Mouse (Mus musculus) midbrain, embryonic 10.5 days (tissue): Measurements from ENCODE around the gene Tmem132b. TPM values are rescaled to one million over a fixed set of nuclear protein-coding genes. Genes with fewer than 3 reads are reported as not detected.

Source experiments
- DNase-seq: peaks from one replicate; pipeline ENCODE4 v3.0.0-alpha.2; 2017; ENCODE audit warnings: low spot score
- H3K27ac ChIP-seq: fragments of 300-500 bp; sonication (generic); replicated peaks from 2 replicates; pipeline ENCODE4 v1.5.1; 2016; ENCODE audit warnings: mild to moderate bottlenecking
- H3K27me3 ChIP-seq: fragments of 300-500 bp; sonication (generic); 2 replicates; pipeline ENCODE4 v1.6.1; 2016; ENCODE audit warnings: low read depth, mild to moderate bottlenecking; ENCODE audit not compliant: poor library complexity, severe bottlenecking
- H3K36me3 ChIP-seq: fragments of 300-500 bp; sonication (generic); 2 replicates; pipeline ENCODE4 v1.6.1; 2016; ENCODE audit warnings: mild to moderate bottlenecking, moderate library complexity
- H3K4me1 ChIP-seq: fragments of 300-500 bp; sonication (generic); 2 replicates; pipeline ENCODE4 v1.6.1; 2016
- H3K4me3 ChIP-seq: fragments of 300-500 bp; sonication (generic); 2 replicates; pipeline ENCODE4 v1.5.1; 2016; ENCODE audit warnings: mild to moderate bottlenecking, moderate library complexity
- H3K9me3 ChIP-seq: fragments of 300-500 bp; sonication (generic); replicated peaks from 2 replicates; pipeline ENCODE4 v1.6.1; 2016; ENCODE audit warnings: mild to moderate bottlenecking
- WGBS: fragments of 180-500 bp; shearing (Covaris S2); methylation state at CpG from one replicate; pipeline ENCODE4 v1.1.7; 2016; 5-methylcytosine and 5-hydroxymethylcytosine counted together
- polyA plus RNA-seq: library from polyadenylated mRNA; unstranded; fragments of >200 nt; fragmentation: Nextera tagmentation; extraction: Ambion mirVana; gene quantifications from 2 replicates; pipeline ENCODE4 v1.2.1, GENCODE M21; 2016

The Tmem132b gene
- polyA plus RNA-seq, 1 experiment from 2014 or later: 0.20 TPM

DNA sequence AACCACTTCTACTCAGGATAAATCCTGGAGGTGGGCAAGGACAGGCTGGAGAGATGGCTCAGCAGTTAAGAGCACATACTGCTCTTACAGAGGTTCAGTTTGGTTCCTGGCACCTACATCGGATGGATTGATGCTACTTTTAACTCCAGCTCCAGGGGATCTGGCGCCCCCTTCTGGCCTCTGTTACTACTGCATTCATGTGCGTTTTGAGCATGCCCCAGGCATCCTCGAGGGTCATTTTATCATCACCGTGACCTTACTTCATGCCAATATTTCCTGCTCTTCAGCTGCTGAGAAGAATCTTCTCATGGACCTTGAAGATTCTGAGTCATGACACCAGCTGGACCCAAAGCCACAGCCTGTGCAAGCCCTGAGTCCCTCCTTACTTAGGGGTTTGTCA, 6.1 kb upstream of the Tmem132b start:
- Histone ChIP-seq H3K27me3 (peaks cover 30% of the 10 kb centered on the region), H3K4me1 (peaks cover 10% of the 10 kb centered on the region), H3K9me3 (peaks cover 6% of the 10 kb centered on the region), H3K36me3 (peaks cover 6% of the 10 kb centered on the region), H3K27ac (no peak overlapping the region), H3K4me3 (no peak overlapping the region)
- 65% methylated on average over 5 of the region's 5 CpGs for WGBS
- DNase-seq: no peak

DNA sequence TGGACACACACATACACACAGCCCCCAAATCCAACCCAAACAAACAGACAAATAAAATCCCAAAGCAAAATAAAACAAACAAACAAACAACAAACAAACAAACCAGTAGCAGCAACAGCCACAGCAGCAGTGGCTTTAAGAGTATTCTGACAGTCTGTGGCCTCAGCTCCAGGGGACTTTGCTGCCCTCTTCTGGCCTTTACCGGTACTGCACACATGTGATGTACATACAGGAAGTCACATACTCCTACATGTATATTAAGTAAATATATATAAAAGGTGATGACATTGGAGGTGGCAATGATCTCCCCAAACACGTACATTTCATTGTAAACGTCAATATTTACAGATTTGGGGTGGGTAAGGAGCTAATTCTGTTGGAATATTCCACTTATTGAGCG, 5.1 kb upstream of the Tmem132b start:
- H3K27me3 ChIP-seq: peaks cover 40% of the 10 kb centered on the region
- H3K4me3 ChIP-seq: no peak overlapping the region
- H3K36me3 ChIP-seq: peaks cover 6% of the 10 kb centered on the region
- peaks cover 6% of the 10 kb centered on the region for H3K9me3 ChIP-seq
- no peak overlapping the region for H3K27ac ChIP-seq
- DNase-seq: no peak
- peaks cover 3% of the 10 kb centered on the region for H3K4me1 ChIP-seq
- 73% methylated on average over 4 of the region's 4 CpGs for WGBS

DNA sequence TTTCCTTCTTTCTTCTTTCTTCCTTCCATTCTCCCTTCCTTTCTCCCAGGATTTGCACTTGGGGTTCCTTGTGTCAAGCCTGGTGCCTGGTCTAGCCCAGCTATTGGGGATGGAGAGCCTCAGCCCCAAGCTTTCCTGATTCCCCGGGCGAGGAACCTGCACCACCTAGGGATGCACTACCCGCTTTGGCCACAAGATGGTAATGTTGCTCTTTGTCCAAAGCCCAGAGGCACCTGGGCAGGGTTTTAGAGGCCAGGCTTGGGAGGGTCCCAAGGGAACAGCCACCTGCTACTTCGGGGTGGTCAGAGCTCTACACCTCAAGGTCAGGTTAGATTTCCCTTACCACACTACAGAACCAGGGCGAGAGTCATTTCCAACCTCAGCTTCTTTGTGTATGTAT, 2.5 kb upstream of the Tmem132b start:
- no peak overlapping the region for H3K27ac ChIP-seq
- DNase-seq: peak; percentile 75
- WGBS: 3% methylated on average over 5 of the region's 5 CpGs
- peaks cover 6% of the 10 kb centered on the region for H3K9me3 ChIP-seq
- no peaks in the 10 kb centered on the region for H3K36me3 ChIP-seq
- H3K27me3 ChIP-seq: peaks cover 66% of the 10 kb centered on the region
- no peak overlapping the region for H3K4me3 ChIP-seq
- H3K4me1 ChIP-seq: peaks cover 27% of the 10 kb centered on the region

DNA sequence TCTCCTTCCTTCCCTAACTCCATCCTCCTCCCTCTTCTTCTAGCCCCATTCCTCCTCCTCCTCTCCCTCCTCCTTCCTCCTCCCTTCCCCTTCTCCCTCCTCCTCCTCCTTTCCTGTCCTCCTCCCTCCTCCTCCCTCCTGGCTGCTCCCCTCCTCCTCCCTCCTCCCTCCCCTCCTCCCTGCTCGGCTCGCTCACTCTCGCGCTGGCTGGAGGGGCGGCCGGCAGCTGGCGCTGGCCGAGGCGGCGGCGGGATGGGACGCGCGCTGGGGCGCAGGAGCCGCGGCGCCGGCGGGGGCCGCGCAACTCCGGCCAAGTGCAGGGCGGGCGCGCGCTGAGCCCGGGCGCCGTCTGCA, 594 bp downstream of the Tmem132b start:
- Histone ChIP-seq H3K4me1 (peaks cover 44% of the 10 kb centered on the region), H3K4me3 (peak overlapping the region; percentile 69), H3K9me3 (no peaks in the 10 kb centered on the region), H3K27ac (peak overlapping the region; percentile 78), H3K36me3 (no peaks in the 10 kb centered on the region), H3K27me3 (peaks cover 97% of the 10 kb centered on the region)
- DNase-seq: peak; percentile 79
- WGBS: 4% methylated on average over 30 of the region's 30 CpGs

DNA sequence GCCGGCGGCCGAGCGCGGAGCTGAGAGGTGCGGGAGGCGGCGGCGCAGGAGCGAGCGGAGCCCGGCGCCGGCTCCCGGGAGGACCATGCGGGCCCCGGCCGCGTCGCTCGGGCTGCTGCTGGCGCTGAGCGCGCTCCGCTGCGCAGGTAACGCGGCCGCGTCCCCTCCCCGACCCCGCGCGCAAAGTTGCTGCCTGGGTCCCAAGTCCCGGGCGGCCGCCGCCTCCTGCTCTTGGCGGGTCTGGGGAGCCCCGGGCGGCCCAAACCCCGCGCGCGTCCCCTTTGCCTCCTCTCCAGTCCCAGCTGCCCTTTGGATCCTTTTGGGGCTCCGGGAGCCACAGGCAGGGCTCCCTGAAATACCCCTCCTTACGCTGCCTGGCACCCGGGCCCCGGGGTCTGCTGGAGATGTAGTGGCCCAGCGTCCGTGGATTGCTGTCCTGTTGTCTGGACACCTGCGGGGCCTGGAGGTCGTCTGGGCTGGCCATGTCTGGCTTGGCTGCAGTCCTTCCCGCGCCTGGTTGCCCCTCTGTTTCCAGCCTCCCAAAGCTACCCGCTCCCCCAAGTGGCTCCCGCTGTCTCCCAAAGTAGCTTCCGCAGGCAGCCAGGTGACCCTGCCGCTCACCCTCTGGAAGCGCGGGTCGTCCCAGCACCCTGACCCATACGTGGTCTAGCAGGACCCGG, 1.1 kb downstream of the Tmem132b start:
- Histone ChIP-seq H3K27ac (peak overlapping the region; percentile 78), H3K9me3 (no peaks in the 10 kb centered on the region), H3K4me1 (peaks cover 44% of the 10 kb centered on the region), H3K36me3 (no peaks in the 10 kb centered on the region), H3K27me3 (peaks cover 100% of the 10 kb centered on the region), H3K4me3 (peak overlapping the region; percentile 69)
- peak; percentile 58 for DNase-seq
- 3% methylated on average over 64 of the region's 64 CpGs for WGBS

DNA sequence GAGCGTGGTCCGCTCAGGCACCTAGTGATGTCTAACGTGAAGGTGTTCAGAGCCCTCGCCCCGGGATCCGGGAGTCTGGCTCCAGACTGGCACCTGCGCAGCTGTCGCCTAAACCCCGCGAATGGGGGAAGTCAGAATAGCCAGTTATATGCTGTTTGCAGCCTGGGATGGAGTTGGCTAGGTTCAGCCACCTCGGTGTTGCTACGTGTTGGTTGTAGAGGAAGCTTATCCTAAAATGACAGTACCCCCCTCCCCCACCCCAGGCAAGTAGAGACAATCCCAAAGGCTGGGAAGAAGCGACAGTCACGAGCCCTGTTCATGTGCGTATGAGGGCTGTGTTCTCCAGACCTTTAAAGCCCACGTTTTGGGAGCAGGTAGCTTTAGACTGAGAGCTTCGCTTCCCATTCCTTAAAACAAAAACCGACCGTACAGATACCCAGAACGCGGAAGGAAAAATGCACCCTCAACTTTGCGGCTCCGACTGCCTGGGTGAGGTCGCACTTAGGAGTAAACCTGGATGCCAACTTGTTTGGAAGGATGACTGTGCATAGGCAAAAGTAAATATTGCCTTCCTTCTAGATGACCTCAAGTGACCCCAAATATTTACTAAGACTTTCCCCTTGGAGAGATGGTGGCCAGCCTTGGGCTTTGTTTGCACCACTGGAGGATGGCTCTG, 1.8 kb downstream of the Tmem132b start:
- Histone ChIP-seq H3K4me3 (peak overlapping the region; percentile 69), H3K9me3 (no peaks in the 10 kb centered on the region), H3K27me3 (peaks cover 94% of the 10 kb centered on the region), H3K4me1 (peaks cover 44% of the 10 kb centered on the region), H3K36me3 (no peaks in the 10 kb centered on the region), H3K27ac (peak overlapping the region; percentile 78; the same call in 1 of the 2 replicates)
- no peak for DNase-seq
- under 1% methylated on average over 24 of the region's 24 CpGs for WGBS

DNA sequence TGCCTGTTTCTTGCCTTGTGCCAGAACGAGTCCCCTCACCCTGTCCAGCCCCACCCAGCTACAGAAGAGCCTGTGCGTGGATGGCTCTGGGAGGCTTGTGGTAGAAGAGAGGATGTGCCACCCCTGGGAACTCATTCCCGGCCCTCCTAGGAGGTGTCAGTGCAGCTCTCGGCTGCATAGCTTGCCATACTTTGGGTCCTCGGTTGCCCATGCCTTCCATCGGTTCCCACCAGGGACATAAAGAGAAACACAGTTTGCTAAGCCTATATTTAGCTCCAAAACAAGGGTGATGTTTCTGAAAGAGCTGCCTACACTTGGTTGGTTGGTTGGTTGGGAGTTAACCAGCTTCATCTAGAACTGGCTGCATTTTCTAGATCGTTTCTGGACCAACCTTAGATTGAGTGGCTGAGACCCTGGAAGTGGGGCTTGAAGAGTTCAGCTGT, 2.6 kb downstream of the Tmem132b start:
- 10% methylated on average over 7 of the region's 7 CpGs for WGBS
- Histone ChIP-seq H3K9me3 (no peaks in the 10 kb centered on the region), H3K27ac (no peak overlapping the region; the same call in 1 of the 2 replicates), H3K36me3 (no peaks in the 10 kb centered on the region), H3K27me3 (peaks cover 86% of the 10 kb centered on the region), H3K4me3 (peak overlapping the region; percentile 69), H3K4me1 (peaks cover 44% of the 10 kb centered on the region)
- DNase-seq: no peak

DNA sequence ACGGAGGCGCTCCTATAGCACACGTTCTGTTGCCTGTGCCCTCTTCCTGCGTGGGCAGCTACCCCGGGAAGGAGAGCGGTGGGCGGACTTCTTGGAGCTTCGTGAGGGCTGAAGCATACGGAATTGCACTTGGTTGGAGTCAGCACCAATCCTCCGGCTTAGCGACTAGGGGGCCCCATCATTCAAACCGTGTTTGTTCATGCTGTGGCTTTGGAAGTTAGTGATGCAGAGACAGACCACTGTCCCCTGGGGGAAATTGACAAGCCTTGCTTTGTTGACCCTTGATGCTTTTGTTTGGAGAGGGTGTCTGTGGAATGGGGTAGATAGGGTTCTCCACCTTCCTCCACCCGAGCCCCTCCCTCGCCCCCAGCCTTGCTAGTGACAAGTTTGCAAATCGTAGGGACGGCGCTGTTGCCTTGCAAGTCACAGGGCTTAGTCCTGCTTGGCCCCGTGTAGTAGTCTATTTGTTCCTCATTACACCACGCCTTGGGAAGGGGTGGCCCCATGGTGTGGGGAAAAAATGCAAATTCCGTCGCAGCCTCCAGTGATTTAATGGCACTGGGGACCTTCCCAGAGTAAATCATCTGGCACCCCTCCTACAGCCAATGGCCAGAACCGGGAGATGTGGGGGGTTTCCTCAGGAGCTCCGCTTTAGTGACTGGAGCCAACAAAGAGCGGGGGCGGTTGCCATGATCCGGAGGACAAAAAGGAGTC, 3.2 kb downstream of the Tmem132b start:
- peaks cover 80% of the 10 kb centered on the region for H3K27me3 ChIP-seq
- peak overlapping the region; percentile 69 for H3K4me3 ChIP-seq
- peaks cover 44% of the 10 kb centered on the region for H3K4me1 ChIP-seq
- peak; percentile 65 for DNase-seq
- H3K27ac ChIP-seq: peak overlapping the region; percentile 49; the same call in 1 of the 2 replicates
- no peaks in the 10 kb centered on the region for H3K9me3 ChIP-seq
- 1% methylated on average over 26 of the region's 26 CpGs for WGBS
- no peaks in the 10 kb centered on the region for H3K36me3 ChIP-seq

DNA sequence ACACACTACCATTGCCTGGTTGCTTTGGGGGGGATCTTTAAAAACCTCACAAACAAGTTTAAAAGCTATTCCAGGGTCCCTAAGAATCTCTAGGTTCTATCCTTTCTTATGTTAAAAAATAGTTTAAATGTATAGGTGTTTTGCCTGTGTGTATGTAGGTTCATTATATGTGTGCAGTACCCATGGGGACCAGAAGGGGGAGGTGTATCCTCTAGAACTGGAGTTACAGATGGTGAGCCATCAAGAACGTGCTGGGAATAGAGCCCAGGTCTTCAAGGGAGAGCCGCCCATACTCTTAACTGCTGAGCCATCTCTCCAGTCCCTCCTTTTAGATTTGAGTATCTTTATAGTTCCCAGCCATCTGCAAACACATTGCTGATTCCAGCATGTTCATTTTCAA, 13.5 kb downstream of the Tmem132b start:
- no peak for DNase-seq
- H3K27me3 ChIP-seq: peaks cover 42% of the 10 kb centered on the region
- no peak overlapping the region for H3K27ac ChIP-seq
- H3K4me3 ChIP-seq: no peak overlapping the region
- peaks cover 32% of the 10 kb centered on the region for H3K4me1 ChIP-seq
- WGBS: 95% methylated on average over 2 of the region's 2 CpGs
- no peaks in the 10 kb centered on the region for H3K36me3 ChIP-seq
- H3K9me3 ChIP-seq: peaks cover 5% of the 10 kb centered on the region; the same call in 1 of the 2 replicates

DNA sequence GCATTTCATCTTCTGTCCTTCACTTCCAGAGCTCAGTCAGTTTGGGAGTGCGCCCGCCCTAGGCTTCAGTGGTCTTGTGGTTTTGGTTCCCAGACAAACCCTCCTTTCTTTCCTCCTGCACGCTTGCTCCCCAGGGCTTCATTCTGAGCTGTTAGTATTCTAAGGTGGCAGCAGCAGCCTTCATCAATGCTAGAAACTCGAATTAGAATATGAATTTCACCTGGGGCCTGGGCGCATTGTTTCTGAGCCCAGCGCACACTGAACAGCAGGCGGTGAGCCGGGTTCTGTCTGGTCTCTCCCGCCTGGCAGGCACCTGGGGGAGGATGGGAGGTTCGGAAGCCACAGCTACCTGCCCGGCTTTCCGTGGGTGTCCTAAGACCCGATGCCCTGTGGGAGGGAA, 14.7 kb downstream of the Tmem132b start:
- no peak for DNase-seq
- Histone ChIP-seq H3K9me3 (peaks cover 5% of the 10 kb centered on the region; the same call in 1 of the 2 replicates), H3K27ac (no peak overlapping the region), H3K4me1 (peaks cover 37% of the 10 kb centered on the region), H3K27me3 (peaks cover 42% of the 10 kb centered on the region), H3K36me3 (no peaks in the 10 kb centered on the region), H3K4me3 (no peak overlapping the region)
- 19% methylated on average over 13 of the region's 13 CpGs for whole genome bisulfite sequencing

DNA sequence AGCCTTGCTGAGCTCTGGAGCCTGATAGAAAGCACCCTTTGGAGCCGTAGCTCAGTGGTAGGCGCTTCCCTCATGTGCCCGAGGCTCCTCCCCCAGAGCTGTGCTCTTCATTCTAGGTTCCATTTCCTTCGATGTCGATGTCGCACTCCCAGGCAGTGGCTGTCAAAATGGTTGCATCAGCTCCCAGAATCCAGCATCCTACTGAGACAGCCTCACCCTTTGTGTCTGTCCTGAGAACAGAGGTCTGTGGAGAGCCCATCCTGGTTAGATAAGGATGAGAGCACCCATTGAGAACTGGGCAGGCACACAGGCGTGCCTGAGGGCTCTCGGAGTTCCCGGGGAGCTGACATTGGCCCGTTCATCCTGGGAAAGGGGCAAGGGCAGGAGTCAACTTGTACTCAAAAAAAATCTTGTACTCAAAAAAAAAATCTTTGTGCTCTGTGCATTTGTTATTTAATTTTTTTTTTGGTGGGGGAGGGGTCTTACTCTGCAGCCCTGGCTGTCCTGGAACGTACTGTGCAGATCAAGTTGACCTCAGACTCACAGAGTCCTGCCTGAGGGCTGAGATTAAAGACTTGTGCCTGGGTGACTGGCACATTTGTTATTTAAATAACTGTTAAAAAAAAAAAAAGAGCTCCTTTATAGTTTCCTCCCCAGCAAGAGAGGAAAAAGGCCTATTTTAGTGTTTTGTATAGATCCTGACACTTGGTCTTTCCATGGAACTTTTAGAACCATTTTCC, 18.3 kb downstream of the Tmem132b start:
- WGBS: 27% methylated on average over 11 of the region's 11 CpGs
- Histone ChIP-seq H3K9me3 (peaks cover 4% of the 10 kb centered on the region; the same call in 1 of the 2 replicates), H3K4me3 (peak overlapping the region; percentile 32), H3K27ac (peak overlapping the region; percentile 55), H3K4me1 (peaks cover 24% of the 10 kb centered on the region), H3K36me3 (no peaks in the 10 kb centered on the region), H3K27me3 (peaks cover 42% of the 10 kb centered on the region)
- DNase-seq: no peak

DNA sequence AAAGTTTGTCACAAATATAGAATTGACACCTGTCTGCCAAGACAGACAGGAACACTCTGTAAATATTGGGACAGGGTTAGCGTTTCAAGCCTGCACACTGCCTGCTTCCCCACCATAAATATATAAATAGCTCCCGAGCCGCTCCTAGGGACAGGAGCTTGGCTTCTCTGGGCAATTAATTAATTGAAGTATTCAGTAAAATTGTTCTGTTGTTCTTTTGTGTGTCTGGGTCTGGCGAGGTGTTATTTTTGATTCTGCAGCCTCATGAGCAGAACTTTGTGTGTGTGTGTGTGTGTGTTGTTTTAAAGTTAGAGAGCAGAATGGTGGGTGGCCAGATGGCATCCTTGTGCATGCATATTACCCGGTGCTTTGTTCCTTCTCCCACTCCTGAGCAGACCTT, 24.2 kb downstream of the Tmem132b start:
- H3K36me3 ChIP-seq: no peaks in the 10 kb centered on the region
- DNase-seq: no peak
- H3K9me3 ChIP-seq: no peaks in the 10 kb centered on the region
- no peak overlapping the region for H3K4me3 ChIP-seq
- WGBS: 84% methylated on average over 5 of the region's 5 CpGs
- no peak overlapping the region for H3K27ac ChIP-seq
- H3K27me3 ChIP-seq: no peaks in the 10 kb centered on the region
- H3K4me1 ChIP-seq: no peaks in the 10 kb centered on the region
